Mouse (Mus musculus): Measurements from ENCODE around the gene Xxylt1. TPM values are rescaled to one million over a fixed set of nuclear protein-coding genes. Genes with fewer than 3 reads are reported as not detected.

Gene Xxylt1
- polyA plus RNA-seq, 1 experiment from 2014 or later: 1.6 TPM

DNA sequence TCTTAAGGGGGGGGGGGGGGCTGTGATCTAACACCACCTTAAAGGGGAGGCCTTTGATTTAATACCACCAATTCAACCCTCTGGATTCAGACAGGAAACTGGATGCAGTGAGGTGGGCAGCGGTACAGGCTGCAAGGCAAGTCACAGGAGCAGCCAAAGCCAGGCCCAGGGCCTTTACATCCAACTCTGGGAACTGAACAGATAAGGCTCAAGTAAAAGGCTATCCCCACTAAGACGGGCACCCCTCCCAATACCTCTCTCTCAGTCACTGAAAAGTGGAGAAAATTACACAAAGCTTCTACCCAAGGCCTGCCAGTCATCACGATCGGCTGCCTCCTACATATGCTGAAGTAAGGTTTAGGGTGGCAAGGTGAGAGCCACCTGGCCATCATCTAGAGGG is 21.5 kb downstream of the Xxylt1 start:
- ATAC-seq (no peak), DNase-seq (no peak)
- no peak overlapping the region for H3K4me3 ChIP-seq (ENCODE audit: low read depth, low read length)
- TF ChIP-seq CTCF (IDR thresholded peaks at IDR 0.05; ENCODE audit: low read depth): no peak
- no peak overlapping the region for H3K9ac ChIP-seq (replicated peaks)
- H3K27ac ChIP-seq (ENCODE audit: low read depth): no peak overlapping the region
- H3K27me3 ChIP-seq (ENCODE audit: insufficient read depth, low read length): no peaks in the 10 kb centered on the region
- H3K9me3 ChIP-seq (ENCODE audit: low read length): no peaks in the 10 kb centered on the region
- H3K36me3 ChIP-seq (replicated peaks; ENCODE audit: insufficient read depth, low read length): no peaks in the 10 kb centered on the region
- H3K4me2 ChIP-seq (ENCODE audit: low read depth, low read length): no peak overlapping the region
- 83% methylated on average over 4 of the region's 4 CpGs for WGBS (ENCODE audit: insufficient replicate concordance)
- no peaks in the 10 kb centered on the region for H3K4me1 ChIP-seq (ENCODE audit: insufficient read depth)

DNA sequence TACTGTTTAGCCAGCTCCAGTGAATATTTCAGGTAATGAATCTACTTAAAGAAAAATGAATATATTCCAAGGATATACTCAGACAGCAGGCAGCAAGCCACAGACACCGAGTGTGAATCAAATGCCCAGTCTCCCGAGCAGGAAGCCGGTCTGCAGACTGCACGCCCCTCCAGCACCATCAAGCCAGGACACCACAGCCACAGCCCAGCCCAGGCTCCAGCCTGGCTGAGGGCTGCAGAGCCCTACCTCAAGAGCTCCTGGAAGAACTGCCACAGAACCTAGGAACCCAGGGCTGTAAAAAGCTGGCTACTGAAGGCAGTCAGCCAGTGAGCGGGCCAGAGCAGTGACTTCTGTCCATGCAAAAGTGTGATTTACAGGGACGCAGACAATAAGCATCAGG is 28.4 kb downstream of the Xxylt1 start:
- 65% methylated on average over 6 of the region's 6 CpGs for WGBS (ENCODE audit: insufficient replicate concordance)
- Histone ChIP-seq H3K4me2 (ENCODE audit: low read depth, low read length) (no peak overlapping the region), H3K4me1 (ENCODE audit: insufficient read depth) (no peaks in the 10 kb centered on the region), H3K4me3 (ENCODE audit: low read depth, low read length) (no peak overlapping the region), H3K27me3 (ENCODE audit: insufficient read depth, low read length) (no peaks in the 10 kb centered on the region), H3K9me3 (ENCODE audit: low read length) (no peaks in the 10 kb centered on the region), H3K27ac (ENCODE audit: low read depth) (no peak overlapping the region), H3K9ac (replicated peaks) (no peak overlapping the region), H3K36me3 (replicated peaks; ENCODE audit: insufficient read depth, low read length) (peaks cover 3% of the 10 kb centered on the region; the same call in 1 of the 2 replicates)
- no peak for ATAC-seq
- DNase-seq: no peak
- TF ChIP-seq EP300 (IDR thresholded peaks at IDR 0.05; ENCODE audit: low read depth): no peak
- no peak for TF ChIP-seq CTCF (IDR thresholded peaks at IDR 0.05; ENCODE audit: low read depth)

GRCm38 (mm10) chr16:31052177-31052726 is 29.0 kb downstream of the Xxylt1 start:
- Histone ChIP-seq H3K9ac (replicated peaks) (no peak overlapping the region), H3K4me3 (ENCODE audit: low read depth, low read length) (no peak overlapping the region), H3K4me1 (ENCODE audit: insufficient read depth) (no peaks in the 10 kb centered on the region), H3K36me3 (replicated peaks; ENCODE audit: insufficient read depth, low read length) (peaks cover 3% of the 10 kb centered on the region; the same call in 1 of the 2 replicates), H3K4me2 (ENCODE audit: low read depth, low read length) (no peak overlapping the region), H3K27me3 (ENCODE audit: insufficient read depth, low read length) (no peaks in the 10 kb centered on the region), H3K9me3 (ENCODE audit: low read length) (no peaks in the 10 kb centered on the region), H3K27ac (ENCODE audit: low read depth) (no peak overlapping the region)
- ATAC-seq (no peak), DNase-seq (no peak)
- no peak for TF ChIP-seq EP300 (IDR thresholded peaks at IDR 0.05; ENCODE audit: low read depth)
- TF ChIP-seq CTCF (IDR thresholded peaks at IDR 0.05; ENCODE audit: low read depth): 0 out of 2 replicates have a peak, but pooled peaks have one; percentile 10
- 64% methylated on average over 7 of the region's 7 CpGs for WGBS (ENCODE audit: insufficient replicate concordance)

DNA sequence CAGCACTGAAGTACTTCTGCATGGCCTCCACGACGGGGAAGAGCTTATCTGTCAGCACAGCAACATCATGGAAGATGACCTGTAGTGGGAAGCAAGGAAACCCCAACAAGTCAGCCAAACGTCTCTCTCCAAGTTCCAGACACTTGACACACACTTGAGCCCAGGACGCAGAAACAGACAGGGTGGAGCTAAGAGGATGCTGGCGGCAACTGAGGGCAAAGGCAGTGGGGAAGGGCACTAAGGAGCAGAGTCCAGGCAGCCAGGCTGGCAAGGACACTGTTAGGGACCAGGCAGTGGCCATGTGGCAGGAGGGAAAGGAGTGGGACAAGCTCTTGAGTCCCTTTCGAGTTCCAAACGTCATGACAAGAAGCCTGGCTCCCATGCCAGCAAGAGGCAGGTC is 30.5 kb downstream of the Xxylt1 start:
- ATAC-seq (no peak), DNase-seq (no peak)
- Histone ChIP-seq H3K27ac (ENCODE audit: low read depth) (no peak overlapping the region), H3K36me3 (replicated peaks; ENCODE audit: insufficient read depth, low read length) (peaks cover 3% of the 10 kb centered on the region; the same call in 1 of the 2 replicates), H3K9ac (replicated peaks) (no peak overlapping the region), H3K4me1 (ENCODE audit: insufficient read depth) (no peaks in the 10 kb centered on the region), H3K4me2 (ENCODE audit: low read depth, low read length) (no peak overlapping the region), H3K4me3 (ENCODE audit: low read depth, low read length) (no peak overlapping the region), H3K27me3 (ENCODE audit: insufficient read depth, low read length) (no peaks in the 10 kb centered on the region), H3K9me3 (ENCODE audit: low read length) (no peaks in the 10 kb centered on the region)
- WGBS (ENCODE audit: insufficient replicate concordance): 76% methylated on average over 7 of the region's 7 CpGs
- TF ChIP-seq CTCF (IDR thresholded peaks at IDR 0.05; ENCODE audit: low read depth): no peak
- no peak for TF ChIP-seq EP300 (IDR thresholded peaks at IDR 0.05; ENCODE audit: low read depth)

GRCm38 (mm10) chr16:31048194-31048593 is 33.0 kb downstream of the Xxylt1 start:
- Histone ChIP-seq H3K9ac (replicated peaks) (no peak overlapping the region), H3K27ac (ENCODE audit: low read depth) (no peak overlapping the region; the same call in 1 of the 2 replicates), H3K4me1 (ENCODE audit: insufficient read depth) (no peaks in the 10 kb centered on the region), H3K9me3 (ENCODE audit: low read length) (no peaks in the 10 kb centered on the region), H3K36me3 (replicated peaks; ENCODE audit: insufficient read depth, low read length) (peaks cover 3% of the 10 kb centered on the region; the same call in 1 of the 2 replicates), H3K4me3 (ENCODE audit: low read depth, low read length) (no peak overlapping the region), H3K4me2 (ENCODE audit: low read depth, low read length) (no peak overlapping the region), H3K27me3 (ENCODE audit: insufficient read depth, low read length) (no peaks in the 10 kb centered on the region)
- ATAC-seq (peak; percentile 74), DNase-seq (peak; percentile 38)
- 68% methylated on average over 6 of the region's 6 CpGs for WGBS (ENCODE audit: insufficient replicate concordance)
- no peak for TF ChIP-seq EP300 (IDR thresholded peaks at IDR 0.05; ENCODE audit: low read depth)

GRCm38 (mm10) chr16:31047186-31047898 is 33.9 kb downstream of the Xxylt1 start:
- Histone ChIP-seq H3K4me2 (ENCODE audit: low read depth, low read length) (no peak overlapping the region), H3K27ac (ENCODE audit: low read depth) (no peak overlapping the region), H3K27me3 (ENCODE audit: insufficient read depth, low read length) (no peaks in the 10 kb centered on the region), H3K4me1 (ENCODE audit: insufficient read depth) (0 out of 2 replicates have a peak, but pooled peaks cover 2% of the 10 kb centered on the region), H3K9me3 (ENCODE audit: low read length) (no peaks in the 10 kb centered on the region), H3K36me3 (replicated peaks; ENCODE audit: insufficient read depth, low read length) (peaks cover 3% of the 10 kb centered on the region; the same call in 1 of the 2 replicates), H3K9ac (replicated peaks) (no peak overlapping the region), H3K4me3 (ENCODE audit: low read depth, low read length) (no peak overlapping the region)
- ATAC-seq (no peak), DNase-seq (no peak)
- 76% methylated on average over 10 of the region's 10 CpGs for WGBS (ENCODE audit: insufficient replicate concordance)
- TF ChIP-seq EP300 (IDR thresholded peaks at IDR 0.05; ENCODE audit: low read depth) (no peak), CTCF (IDR thresholded peaks at IDR 0.05; ENCODE audit: low read depth) (no peak)

Measured in liver, postnatal 0 days (tissue).